ENCODE assay signal across 18 mouse cellular contexts in the genomic region with DNA sequence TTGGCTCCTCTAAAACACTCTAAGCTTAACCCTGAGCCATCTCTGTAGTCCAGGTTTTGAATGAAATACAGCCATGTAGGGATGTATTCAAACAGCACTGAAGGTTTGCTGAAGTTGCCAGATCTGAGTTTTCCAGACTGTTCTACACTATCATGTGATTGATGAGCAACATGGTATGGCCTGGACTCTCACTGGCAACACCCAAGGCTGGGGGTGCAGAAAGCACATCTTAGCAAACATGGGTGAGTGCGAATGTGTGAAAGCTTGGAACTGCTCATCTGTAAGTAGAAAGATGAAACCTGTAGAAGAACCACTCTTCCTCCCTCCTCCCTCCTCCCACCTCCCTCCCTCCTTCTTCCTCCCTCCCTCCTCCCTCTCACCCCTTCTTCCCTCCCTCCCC.
"Had no signal": no experiment of that assay in that cellular context is flagged by ENCODE, and none has a peak within 500 bp of the region (broad histone marks: within the 10 kb centered on the region; RNA-seq: fewer than 3 reads in every experiment).

No protein-coding gene starts in this region.

- ATAC-seq: intestine, embryonic 16.5 days; liver, postnatal 0 days; lung, postnatal 0 days; midbrain, embryonic 15.5 days had no signal

- H3K27me3 ChIP-seq: limb, embryonic 12.5 days; limb, embryonic 15.5 days; midbrain, embryonic 12.5 days; midbrain, embryonic 15.5 days; neural tube, embryonic 13.5 days had no signal

- H3K36me3 ChIP-seq: limb, embryonic 12.5 days; limb, embryonic 15.5 days; midbrain, embryonic 12.5 days; midbrain, embryonic 15.5 days; neural tube, embryonic 13.5 days had no signal

- H3K4me1 ChIP-seq: midbrain, embryonic 15.5 days; neural tube, embryonic 13.5 days had no signal

- H3K9ac ChIP-seq: limb, embryonic 12.5 days; limb, embryonic 15.5 days; liver, embryonic 14.5 days; liver, postnatal 0 days; lung, embryonic 14.5 days; midbrain, embryonic 12.5 days; midbrain, embryonic 15.5 days; neural tube, embryonic 13.5 days had no signal

- H3K9me3 ChIP-seq: limb, embryonic 12.5 days; limb, embryonic 15.5 days; midbrain, embryonic 12.5 days; midbrain, embryonic 15.5 days; neural tube, embryonic 13.5 days had no signal

- H3K4me2 ChIP-seq: limb, embryonic 12.5 days; limb, embryonic 15.5 days; liver, embryonic 11.5 days; lung, embryonic 14.5 days; midbrain, embryonic 12.5 days; midbrain, embryonic 15.5 days; neural tube, embryonic 13.5 days had no signal

- DNase-seq: left cerebral cortex, postnatal 4 days; liver, postnatal 0 days; lung, embryonic 14.5 days; retina, postnatal 1 day; right cerebral cortex, postnatal 4 days; thymus, postnatal 25 days had no signal

- H3K4me3 ChIP-seq: limb, embryonic 12.5 days; limb, embryonic 15.5 days; midbrain, embryonic 12.5 days; midbrain, embryonic 15.5 days; myocyte; neural tube, embryonic 13.5 days had no signal

- H3K27ac ChIP-seq: limb, embryonic 12.5 days; limb, embryonic 15.5 days; liver, embryonic 14.5 days; macrophage; midbrain, embryonic 12.5 days; midbrain, embryonic 15.5 days; neural tube, embryonic 13.5 days; stomach, postnatal 0 days had no signal
